Mouse (Mus musculus) brown adipose tissue, adult 24 weeks (tissue): ENCODE measurements around the gene Sptbn1. TPM values are rescaled to one million over a fixed set of nuclear protein-coding genes. Genes with fewer than 3 reads are reported as not detected.
A peak's percentile ranks its signal among the peaks of the same experiment; 100 is the strongest.
"Not testable (repeated sequence)": the region's sequence is repeated elsewhere in the genome, so short reads cannot be mapped to it uniquely, and the experiment has no call there.

ENCODE experiments used
- H3K27ac ChIP-seq: fragments of 200-500 bp; replicated peaks from 2 replicates; pipeline ENCODE4 v1.5.1; 2012; ENCODE audit warnings: low read depth, mild to moderate bottlenecking, low read length
- H3K4me1 ChIP-seq: fragments of 200-500 bp; 2 replicates; pipeline ENCODE4 v1.6.1; 2012; ENCODE audit warnings: low read length, mixed read lengths; ENCODE audit not compliant: control insufficient read depth, insufficient read depth, insufficient read length
- H3K4me3 ChIP-seq: fragments of 200-500 bp; 2 replicates; pipeline ENCODE4 v1.5.1; 2012; ENCODE audit warnings: low read depth, mild to moderate bottlenecking, low read length, moderate library complexity; ENCODE audit not compliant: insufficient read depth
- polyA plus RNA-seq: library from polyadenylated mRNA; stranded (reverse); fragments of >200 nt; gene quantifications from 2 replicates; pipeline ENCODE4 v1.2.4, GENCODE M21; 2012; ENCODE audit not compliant: missing spikeins, insufficient read depth, insufficient read length

The Sptbn1 gene
- polyA plus RNA-seq, 1 experiment = 225 TPM

GRCm38 (mm10) chr11:30267036-30267891 is 711 bp downstream of the Sptbn1 start:
- Histone ChIP-seq H3K4me3 (peak overlapping the region; percentile 97), H3K27ac (peak overlapping the region; percentile 97), H3K4me1 (peaks cover 4% of the 10 kb centered on the region; the same call in 1 of the 2 replicates)

- Histone ChIP-seq H3K27ac (peak overlapping the region; percentile 97), H3K4me3 (peak overlapping the region; percentile 97), H3K4me1 (peaks cover 4% of the 10 kb centered on the region; the same call in 1 of the 2 replicates)
Measured at GRCm38 (mm10) chr11:30266691-30267035, 1.3 kb downstream of the Sptbn1 start.

GRCm38 (mm10) chr11:30265666-30266065 is 2.3 kb downstream of the Sptbn1 start:
- H3K27ac ChIP-seq = peak overlapping the region; percentile 79
- peak overlapping the region; percentile 53 for H3K4me3 ChIP-seq
- peaks cover 10% of the 10 kb centered on the region for H3K4me1 ChIP-seq

- Histone ChIP-seq H3K4me1 (peaks cover 15% of the 10 kb centered on the region), H3K4me3 (0 out of 2 replicates have a peak overlapping the region, but pooled peaks have one; percentile 51), H3K27ac (peak overlapping the region; percentile 89)
Measured at GRCm38 (mm10) chr11:30263627-30264026, 4.3 kb downstream of the Sptbn1 start.

- Histone ChIP-seq H3K27ac (peak overlapping the region; percentile 88), H3K4me3 (no peak overlapping the region), H3K4me1 (peaks cover 35% of the 10 kb centered on the region)
Measured at GRCm38 (mm10) chr11:30258739-30259350, 9.1 kb downstream of the Sptbn1 start.

GRCm38 (mm10) chr11:30257812-30258211 is 10.2 kb downstream of the Sptbn1 start:
- H3K4me1 ChIP-seq = peaks cover 35% of the 10 kb centered on the region
- no peak overlapping the region for H3K4me3 ChIP-seq
- peak overlapping the region; percentile 88 for H3K27ac ChIP-seq

- no peak overlapping the region; the same call in 1 of the 2 replicates for H3K27ac ChIP-seq
- peaks cover 32% of the 10 kb centered on the region for H3K4me1 ChIP-seq
- H3K4me3 ChIP-seq = no peak overlapping the region
Measured at GRCm38 (mm10) chr11:30257085-30257484, 10.9 kb downstream of the Sptbn1 start.

- H3K4me1 ChIP-seq = peaks cover 32% of the 10 kb centered on the region
Measured at GRCm38 (mm10) chr11:30256491-30256890, 11.5 kb downstream of the Sptbn1 start.

GRCm38 (mm10) chr11:30255211-30255610 is 12.8 kb downstream of the Sptbn1 start:
- H3K27ac ChIP-seq = peak overlapping the region; percentile 71
- H3K4me3 ChIP-seq = not testable (repeated sequence)
- H3K4me1 ChIP-seq = peaks cover 34% of the 10 kb centered on the region

More at GRCm38 (mm10) chr11:30256491-30256890, 11.5 kb downstream of the Sptbn1 start:
- H3K27ac ChIP-seq = peak overlapping the region; percentile 28
- H3K4me3 ChIP-seq = no peak overlapping the region

GRCm38 (mm10) chr11:30251294-30251904 is 16.6 kb downstream of the Sptbn1 start:
- Histone ChIP-seq H3K4me1 (peaks cover 37% of the 10 kb centered on the region), H3K4me3 (no peak overlapping the region), H3K27ac (0 out of 2 replicates have a peak overlapping the region, but pooled peaks have one; percentile 13)

- H3K4me1 ChIP-seq = peaks cover 40% of the 10 kb centered on the region
- no peak overlapping the region for H3K27ac ChIP-seq
- H3K4me3 ChIP-seq = no peak overlapping the region
Measured at GRCm38 (mm10) chr11:30249452-30250016, 18.4 kb downstream of the Sptbn1 start.

GRCm38 (mm10) chr11:30247106-30247505 is 20.9 kb downstream of the Sptbn1 start:
- no peak overlapping the region for H3K4me3 ChIP-seq
- H3K27ac ChIP-seq = no peak overlapping the region
- peaks cover 43% of the 10 kb centered on the region for H3K4me1 ChIP-seq

GRCm38 (mm10) chr11:30246161-30246560 is 21.8 kb downstream of the Sptbn1 start:
- Histone ChIP-seq H3K4me1 (peaks cover 48% of the 10 kb centered on the region), H3K27ac (peak overlapping the region; percentile 62), H3K4me3 (no peak overlapping the region)

GRCm38 (mm10) chr11:30244172-30244571 is 23.8 kb downstream of the Sptbn1 start:
- H3K4me3 ChIP-seq = no peak overlapping the region
- peaks cover 52% of the 10 kb centered on the region for H3K4me1 ChIP-seq
- H3K27ac ChIP-seq = no peak overlapping the region

GRCm38 (mm10) chr11:30243591-30243990 is 24.4 kb downstream of the Sptbn1 start:
- H3K27ac ChIP-seq = peak overlapping the region; percentile 54; the same call in 1 of the 2 replicates
- H3K4me1 ChIP-seq = peaks cover 50% of the 10 kb centered on the region
- H3K4me3 ChIP-seq = no peak overlapping the region
